Mouse (Mus musculus): Measurements from ENCODE around the gene Usp11.

GRCm38 (mm10) chrX:20704295-20705082, 783 bp downstream of the Usp11 start:
- TF ChIP-seq CTCF (conservative IDR thresholded peaks at IDR 0.05; ENCODE audit: low read length) (no peak), POU5F1 (IDR thresholded peaks at IDR 0.05; ENCODE audit: borderline replicate concordance, low read length) (no peak)
